Mouse (Mus musculus): ENCODE measurements at regions not wholly inside any gene's neighbourhood (a gene's known extent, or its start where the extent isn't known, plus 50 kb on each side); places are given as distances from the start of the nearest gene placed in this dataset.

DNA sequence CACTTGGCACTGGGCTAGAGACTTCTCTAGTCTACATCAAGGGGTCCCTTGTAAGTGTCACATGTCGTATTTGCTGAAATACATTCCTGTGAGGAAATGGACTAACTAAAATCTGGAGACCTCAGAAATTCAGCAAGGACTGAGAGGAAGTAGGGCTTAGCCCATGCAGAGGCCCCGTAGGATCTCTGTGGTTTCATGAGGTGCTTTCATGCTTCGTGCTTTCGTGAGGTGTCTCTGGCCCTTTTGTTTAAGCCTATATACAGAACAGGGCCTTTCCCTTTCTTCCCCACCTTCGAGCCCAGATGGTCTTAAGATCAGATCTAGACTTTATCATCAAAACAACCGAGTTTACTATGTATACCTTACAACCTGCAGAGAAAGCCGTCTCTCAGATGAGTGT is 56.9 kb upstream of the Dnajc19 start:
- Histone ChIP-seq H3K9ac (no peak overlapping the region), H3K4me1 (no peaks in the 10 kb centered on the region), H3K27me3 (no peaks in the 10 kb centered on the region), H3K36me3 (no peaks in the 10 kb centered on the region), H3K27ac (no peak overlapping the region), H3K9me3 (no peaks in the 10 kb centered on the region), H3K4me2 (no peak overlapping the region), H3K4me3 (no peak overlapping the region)
- whole genome bisulfite sequencing: 70% methylated on average over 7 of the region's 7 CpGs
- no peak for ATAC-seq (ENCODE audit: borderline replicate concordance, extremely low read depth, low FRiP score, low TSS enrichment)

DNA sequence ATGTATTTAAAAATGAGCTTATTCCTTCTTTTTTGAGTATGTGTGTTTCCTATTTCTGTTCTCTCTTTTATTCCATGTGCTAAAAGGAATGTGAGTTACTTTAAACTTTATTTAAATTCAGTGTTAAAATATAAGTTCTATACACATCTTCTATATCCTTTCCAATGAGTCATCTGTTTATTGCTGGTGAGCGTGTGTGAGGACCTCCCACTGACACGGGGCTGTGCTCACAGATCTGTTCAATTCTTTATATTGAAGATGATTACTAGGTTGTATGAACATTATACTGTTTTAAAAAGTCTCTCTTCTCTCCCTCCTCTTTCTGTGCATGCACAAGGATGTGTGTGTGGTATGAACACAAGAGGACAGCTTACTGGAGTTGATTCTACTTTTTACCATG is 55.3 kb upstream of the Dnajc19 start:
- no peaks in the 10 kb centered on the region for H3K27me3 ChIP-seq
- no peak overlapping the region for H3K9ac ChIP-seq
- no peak overlapping the region for H3K27ac ChIP-seq
- H3K4me2 ChIP-seq: no peak overlapping the region
- H3K4me3 ChIP-seq: no peak overlapping the region
- 80% methylated on average over 2 of the region's 2 CpGs for WGBS
- H3K36me3 ChIP-seq: no peaks in the 10 kb centered on the region
- H3K4me1 ChIP-seq: no peaks in the 10 kb centered on the region
- no peaks in the 10 kb centered on the region for H3K9me3 ChIP-seq
- ATAC-seq (ENCODE audit: borderline replicate concordance, extremely low read depth, low FRiP score, low TSS enrichment): no peak
